Mouse (Mus musculus): ENCODE data around the gene Fkbp4.

DNA sequence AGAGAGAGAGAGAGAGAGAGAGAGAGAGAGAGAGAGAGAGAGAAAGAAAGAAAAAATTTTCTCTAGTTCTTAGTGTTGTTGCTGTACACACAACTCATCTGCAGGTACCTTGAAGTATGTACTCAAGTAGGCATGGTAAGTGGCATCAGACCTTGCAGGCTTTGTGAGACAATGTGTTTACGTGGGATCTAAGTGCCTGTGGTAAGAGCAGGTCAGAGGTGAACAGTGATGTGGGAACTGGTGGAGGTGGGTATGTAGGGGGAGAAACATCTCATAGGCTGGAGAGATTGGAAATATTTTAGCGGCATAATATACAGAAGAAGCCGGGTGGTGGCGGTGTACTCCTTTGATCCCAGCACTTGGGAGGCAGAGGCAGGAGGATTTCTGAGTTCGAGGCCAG is 10.9 kb downstream of the Fkbp4 start:
- TF ChIP-seq CTCF (IDR thresholded peaks at IDR 0.05; ENCODE audit: low read depth, low read length) = no peak
- TF ChIP-seq POLR2A (IDR thresholded peaks at IDR 0.05; ENCODE audit: insufficient read depth, low read length) = no peak
- no peak for TF ChIP-seq EP300 (IDR thresholded peaks at IDR 0.05; ENCODE audit: insufficient read depth, low read depth, low read length)
